Comparison of ENCODE assay signal across 8 mouse cellular contexts in genomic region chr17:57275111-57275996, GRCm38 (mm10). TPM values are rescaled to one million over a fixed set of nuclear protein-coding genes. Genes with fewer than 3 reads are reported as not detected.
A peak's percentile ranks its signal among the peaks of the same experiment; 100 is the strongest.
DNase-seq lines count a peak whose midpoint lies in the region; ATAC-seq and TF ChIP-seq lines count a peak whose summit lies in the region.

No protein-coding gene starts in this region.

- peak overlapping the region; percentile 52 for H3K9ac ChIP-seq in hindbrain, embryonic 14.5 days

- POLR2A ChIA-PET in Patski (lab: Charles Lee): interaction anchor here (0.8 to 1.8 kb wide), 5 partner anchors 23 to 51 kb away, joined by 3 to 5 read pairs (median 3); partner anchors contain the start of genes Gpr108 and Trip10

- no peak overlapping the region for H3K27ac ChIP-seq in hindbrain, embryonic 14.5 days

- WGBS in hindbrain, embryonic 14.5 days: 1% methylated on average over 43 of the region's 53 CpGs

- CTCF ChIA-PET in Patski (lab: Charles Lee): interaction anchor here (0.9 to 3.5 kb wide), 11 partner anchors 8 to 215 kb away, joined by 3 to 46 read pairs (median 9); partner anchors contain the start of gene Gpr108

- ATAC-seq in Patski: peak; percentile 70
- ATAC-seq in hindbrain, embryonic 14.5 days (ENCODE audit: low FRiP score): peak; percentile 56

- peak overlapping the region; percentile 40 for H3K4me3 ChIP-seq in hindbrain, embryonic 14.5 days (replicated peaks; ENCODE audit: low read length)

- no peaks in the 10 kb centered on the region for H3K9me3 ChIP-seq in hindbrain, embryonic 14.5 days (ENCODE audit: control insufficient read depth, low read length)

- in situ Hi-C loops in Patski (cut with MboI; ENCODE audit: low pct_unique_long_range_greater_than_20kb): loop anchor here (5.0 kb wide), 1 partner anchor 58 kb away; no protein-coding TSS in a partner anchor

- H3K4me1 ChIP-seq in hindbrain, embryonic 14.5 days (replicated peaks; ENCODE audit: control insufficient read depth, insufficient read depth, low read length): peaks cover 10% of the 10 kb centered on the region

- peaks cover 10% of the 10 kb centered on the region for H3K27me3 ChIP-seq in Patski
- H3K27me3 ChIP-seq in hindbrain, embryonic 14.5 days (ENCODE audit: control insufficient read depth, insufficient read depth, low read length): peaks cover 40% of the 10 kb centered on the region

- H3K36me3 ChIP-seq in hindbrain, embryonic 14.5 days (replicated peaks; ENCODE audit: control insufficient read depth, insufficient read depth): no peaks in the 10 kb centered on the region

- DNase-seq in Patski (ENCODE audit: low read depth, low spot score): no peak
- peak; percentile 87 for DNase-seq in cerebellum, adult 9-11 months
- DNase-seq in frontal cortex, postnatal 36 days (ENCODE audit: low spot score in 2 of 2): peak; percentile 52 to 54
- peak; percentile 51 for DNase-seq in hindbrain, embryonic 14.5 days (ENCODE audit: low spot score)
- DNase-seq in left cerebral cortex, adult 11 months (ENCODE audit: low spot score): peak; percentile 36
- peak; percentile 92 to 94 for DNase-seq in lung, postnatal 4 days
- DNase-seq in retina, postnatal 1 day: peak; percentile 81
- peak; percentile 92 for DNase-seq in urinary bladder, adult 18-20 months (ENCODE audit: low spot score in 2 of 2)

- peak overlapping the region; percentile 59 for H3K4me2 ChIP-seq in hindbrain, embryonic 14.5 days (replicated peaks)

- TF ChIP-seq CTCF in Patski (IDR thresholded peaks at IDR 0.05): no peak

RNA-seq across cellular contexts. Expression of gene Vav1, which starts 3.5 kb away (rescaled TPM):
- not detected for polyA plus RNA-seq in Patski (2021)
- polyA plus RNA-seq in hindbrain, embryonic 14.5 days (2014; fragmentation: Nextera tagmentation; extraction: Ambion mirVana): 1.7 TPM in 2 replicates

RNA-seq across cellular contexts. Expression of gene Trip10, which starts 26.1 kb away (rescaled TPM):
- polyA plus RNA-seq in Patski (2021): 157 TPM
- 9.5 and 10.1 TPM in 2 replicates for polyA plus RNA-seq in hindbrain, embryonic 14.5 days (2014; fragmentation: Nextera tagmentation; extraction: Ambion mirVana)

RNA-seq across cellular contexts. Expression of gene Gpr108, which starts 27.1 kb away (rescaled TPM):
- polyA plus RNA-seq in Patski (2021): 61.7 TPM
- polyA plus RNA-seq in hindbrain, embryonic 14.5 days (2014; fragmentation: Nextera tagmentation; extraction: Ambion mirVana): 22.1 and 24.3 TPM in 2 replicates

RNA-seq across cellular contexts. Expression of gene C3, which starts 47.4 kb away (rescaled TPM):
- polyA plus RNA-seq in Patski (2021): 342 TPM
- polyA plus RNA-seq in hindbrain, embryonic 14.5 days (2014; fragmentation: Nextera tagmentation; extraction: Ambion mirVana): 2.0 and 2.7 TPM in 2 replicates

Comparison
In these comparisons a context has a peak if more than half of its experiments do, and no peak if none do; other contexts are left out.
1. RNA of gene Trip10, which starts 26.1 kb away (polyA plus RNA-seq): 157 TPM in Patski (single experiment); 9.5 to 10.1 TPM in hindbrain, embryonic 14.5 days; every median in the first group is over 10 times any median in the second.